Mouse (Mus musculus) midbrain, embryonic 13.5 days (tissue): Measurements from ENCODE around the gene Mrpl51. TPM values are rescaled to one million over a fixed set of nuclear protein-coding genes. Genes with fewer than 3 reads are reported as not detected.

Source experiments
- ATAC-seq: fragments of 200-750 bp; cut with Nextera tagmentation; 2 replicates; pipeline ENCODE4 v1.8.0; 2017; ENCODE audit warnings: mild to moderate bottlenecking, moderate TSS enrichment, moderate library complexity
- H3K27ac ChIP-seq: fragments of 300-500 bp; sonication (generic); 2 replicates; pipeline ENCODE4 v1.5.1; 2015; ENCODE audit warnings: inconsistent platforms, mild to moderate bottlenecking, moderate library complexity
- H3K27me3 ChIP-seq: fragments of 300-500 bp; sonication (generic); 2 replicates; pipeline ENCODE4 v1.6.1; 2015; ENCODE audit warnings: mild to moderate bottlenecking, inconsistent platforms
- H3K36me3 ChIP-seq: fragments of 300-500 bp; sonication (generic); 2 replicates; pipeline ENCODE4 v1.6.1; 2015; ENCODE audit warnings: mild to moderate bottlenecking, inconsistent platforms
- H3K4me1 ChIP-seq: fragments of 300-500 bp; sonication (generic); replicated peaks from 2 replicates; pipeline ENCODE4 v1.6.1; 2015; ENCODE audit warnings: inconsistent platforms
- H3K4me2 ChIP-seq: fragments of 300-500 bp; sonication (generic); replicated peaks from 2 replicates; pipeline ENCODE4 v1.6.1; 2015; ENCODE audit warnings: moderate library complexity, mild to moderate bottlenecking, inconsistent platforms
- H3K4me3 ChIP-seq: fragments of 300-500 bp; sonication (generic); replicated peaks from 2 replicates; pipeline ENCODE4 v1.5.1; 2015; ENCODE audit warnings: mild to moderate bottlenecking, inconsistent platforms
- H3K9ac ChIP-seq: fragments of 300-500 bp; sonication (generic); replicated peaks from 2 replicates; pipeline ENCODE4 v1.6.1; 2015; ENCODE audit warnings: mild to moderate bottlenecking, inconsistent platforms
- H3K9me3 ChIP-seq: fragments of 300-500 bp; sonication (generic); 2 replicates; pipeline ENCODE4 v1.6.1; 2016; ENCODE audit warnings: mild to moderate bottlenecking, inconsistent platforms
- WGBS: fragments of 180-500 bp; shearing (Covaris S2); methylation state at CpG from one replicate; pipeline ENCODE4 v1.1.7; 2015; 5-methylcytosine and 5-hydroxymethylcytosine counted together
- polyA plus RNA-seq: library from polyadenylated mRNA; unstranded; fragments of >200 nt; fragmentation: Nextera tagmentation; extraction: Ambion mirVana; gene quantifications from 2 replicates; pipeline ENCODE4 v1.2.1, GENCODE M21; 2015

Mrpl51 gene
- polyA plus RNA-seq, 1 experiment from 2014 or later, result 165 TPM

DNA sequence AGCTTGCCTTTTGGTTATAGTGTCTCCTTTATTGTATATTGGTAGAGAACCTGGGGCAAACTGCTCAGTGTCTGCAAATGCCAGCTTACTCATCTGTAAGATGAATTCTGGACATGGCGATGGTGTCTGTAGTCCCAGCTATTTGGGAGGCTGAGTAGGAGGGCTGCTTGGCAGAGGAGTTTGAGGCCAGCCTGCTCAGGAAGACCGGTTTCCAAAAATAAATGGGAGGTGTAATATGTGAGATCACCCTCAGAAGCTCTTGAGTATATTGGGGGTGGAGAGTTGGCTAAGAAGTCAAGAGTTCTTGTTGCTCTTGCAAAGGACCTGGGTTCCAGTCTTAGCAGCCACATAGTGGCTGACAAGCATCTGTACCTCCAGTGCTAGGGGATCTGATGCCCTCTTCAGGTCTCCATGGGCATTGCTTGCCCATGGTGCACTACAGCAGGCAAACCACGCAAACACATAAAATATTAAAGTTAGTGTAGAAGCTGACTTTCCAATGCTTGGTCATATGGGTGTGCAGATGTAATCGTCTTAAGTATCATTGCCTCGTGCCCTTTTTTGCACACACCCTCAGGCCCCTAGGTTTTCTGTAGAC, 34.0 kb downstream of the Mrpl51 start:
- no peak overlapping the region for H3K27ac ChIP-seq
- WGBS, result 90% methylated on average over 5 of the region's 5 CpGs
- no peak overlapping the region for H3K9ac ChIP-seq
- no peak overlapping the region for H3K4me2 ChIP-seq
- H3K4me1 ChIP-seq, result peaks cover 3% of the 10 kb centered on the region; the same call in 1 of the 2 replicates
- H3K4me3 ChIP-seq, result no peak overlapping the region
- no peaks in the 10 kb centered on the region for H3K9me3 ChIP-seq
- ATAC-seq, result no peak
- peaks cover 10% of the 10 kb centered on the region for H3K36me3 ChIP-seq
- H3K27me3 ChIP-seq, result no peaks in the 10 kb centered on the region

DNA sequence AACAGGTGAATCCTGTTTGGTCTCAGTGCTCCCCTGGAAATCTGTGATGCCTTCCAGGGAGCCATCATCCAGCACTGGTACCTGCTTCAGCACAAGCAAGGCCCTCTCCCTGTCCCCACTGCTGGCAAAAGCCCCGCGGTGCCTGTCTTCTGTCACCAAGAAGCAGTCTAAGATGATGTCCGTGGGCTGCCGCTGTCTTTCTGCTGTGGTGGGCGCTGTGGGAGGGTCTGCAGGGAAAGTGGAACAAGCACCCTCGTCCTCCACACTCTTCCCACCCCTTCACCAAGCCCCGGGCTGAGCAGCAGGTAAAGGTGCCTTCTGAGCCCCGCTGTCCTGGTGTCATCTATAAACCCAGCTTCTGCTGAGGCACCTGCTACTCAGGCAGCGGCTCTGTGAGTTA, 39.0 kb downstream of the Mrpl51 start:
- no peaks in the 10 kb centered on the region for H3K9me3 ChIP-seq
- no peaks in the 10 kb centered on the region for H3K36me3 ChIP-seq
- 69% methylated on average over 9 of the region's 9 CpGs for WGBS
- H3K4me1 ChIP-seq, result peaks cover 17% of the 10 kb centered on the region
- no peak overlapping the region for H3K4me3 ChIP-seq
- 0 out of 2 replicates have a peak overlapping the region, but pooled peaks have one; percentile 19 for H3K27ac ChIP-seq
- peak overlapping the region; percentile 64 for H3K4me2 ChIP-seq
- peak; percentile 7; the same call in 1 of the 2 replicates for ATAC-seq
- no peak overlapping the region for H3K9ac ChIP-seq
- H3K27me3 ChIP-seq, result no peaks in the 10 kb centered on the region

DNA sequence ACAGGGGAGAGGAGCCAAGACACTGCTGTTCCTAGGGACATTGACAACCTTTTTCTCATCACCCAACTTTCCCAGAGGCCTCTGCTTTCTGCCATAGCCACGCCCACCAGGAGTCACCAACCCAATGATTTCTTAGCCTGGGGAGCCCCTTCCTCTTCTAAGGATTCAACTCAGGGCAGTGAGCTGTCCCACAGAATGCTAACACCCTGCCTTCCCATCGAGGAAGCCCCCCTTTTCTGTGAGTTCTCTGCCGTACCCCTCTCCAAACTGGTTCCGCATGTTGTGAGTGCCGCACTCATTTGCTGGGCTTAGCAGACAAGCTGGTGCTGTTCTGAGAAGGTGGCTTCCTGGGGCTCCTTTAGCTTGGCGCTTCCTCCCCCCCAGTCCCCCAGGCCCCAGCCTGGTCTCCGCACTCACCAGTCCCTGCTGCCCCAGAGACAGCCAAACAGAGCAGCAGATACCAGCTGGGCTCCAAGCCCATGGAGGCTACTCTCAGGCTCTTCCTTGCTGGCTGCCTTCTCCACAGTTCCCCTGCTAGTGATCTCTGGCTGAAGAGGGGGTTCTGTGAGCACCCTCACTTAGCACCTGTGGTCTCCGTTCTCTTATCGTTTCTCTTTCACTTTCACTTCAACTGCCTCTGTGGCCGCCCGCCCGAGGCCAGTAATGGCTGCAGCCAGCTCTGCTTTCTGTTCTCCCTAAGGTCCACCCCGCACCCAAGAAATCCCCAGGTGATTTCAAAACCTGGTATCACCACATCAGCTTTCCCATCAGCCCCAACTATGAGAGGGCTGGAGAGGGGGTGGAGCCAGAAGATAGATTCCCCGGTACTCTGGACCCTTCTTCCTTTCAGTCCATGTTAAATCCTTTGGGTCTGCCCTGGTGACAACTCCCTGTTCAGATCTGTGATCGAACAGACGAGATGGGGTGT, 39.8 kb downstream of the Mrpl51 start, which contains the start of gene Tapbpl:
Gene Tapbpl, minus strand, starts transcription at position 744 of the 928 bp plus-strand sequence.
- Histone ChIP-seq H3K9ac (peak within 1 kb of the TSS; percentile 68), H3K36me3 (no peaks in the 10 kb centered on the region), H3K4me3 (peak within 1 kb of the TSS; percentile 38), H3K4me2 (peak within 1 kb of the TSS; percentile 64), H3K4me1 (peaks cover 17% of the 10 kb centered on the region), H3K9me3 (no peaks in the 10 kb centered on the region), H3K27ac (0 out of 2 replicates have a peak within 1 kb of the TSS, but pooled peaks have one; percentile 19), H3K27me3 (no peaks in the 10 kb centered on the region)
- 14% methylated on average over 16 of the region's 16 CpGs for WGBS
- ATAC-seq, result peak; percentile 83

DNA sequence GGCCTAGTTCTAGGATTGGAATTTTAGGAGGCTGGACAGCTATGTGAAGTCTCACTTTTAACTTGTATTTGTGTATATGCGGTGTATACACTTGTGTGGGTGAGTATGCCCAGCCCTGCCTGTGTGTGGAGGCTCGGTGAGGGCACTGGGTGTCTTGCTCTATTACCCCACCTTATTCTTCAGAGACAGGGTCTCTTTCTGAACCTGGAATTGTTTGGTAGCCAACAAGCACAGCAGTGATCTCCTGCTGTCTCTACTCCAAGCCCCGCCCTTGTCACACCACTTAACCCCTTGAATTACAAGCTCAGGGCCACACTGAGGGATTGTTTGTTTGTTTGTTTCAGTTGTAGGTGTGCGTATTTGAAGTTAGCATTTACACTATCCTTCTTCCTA, 40.4 kb downstream of the Mrpl51 start:
- Histone ChIP-seq H3K36me3 (no peaks in the 10 kb centered on the region), H3K9me3 (no peaks in the 10 kb centered on the region), H3K4me3 (peak overlapping the region; percentile 38), H3K4me2 (peak overlapping the region; percentile 64), H3K9ac (0 out of 2 replicates have a peak overlapping the region, but pooled peaks have one; percentile 68), H3K27ac (no peak overlapping the region), H3K27me3 (no peaks in the 10 kb centered on the region), H3K4me1 (peaks cover 17% of the 10 kb centered on the region)
- 69% methylated on average over 4 of the region's 4 CpGs for WGBS
- peak; percentile 7; the same call in 1 of the 2 replicates for ATAC-seq

DNA sequence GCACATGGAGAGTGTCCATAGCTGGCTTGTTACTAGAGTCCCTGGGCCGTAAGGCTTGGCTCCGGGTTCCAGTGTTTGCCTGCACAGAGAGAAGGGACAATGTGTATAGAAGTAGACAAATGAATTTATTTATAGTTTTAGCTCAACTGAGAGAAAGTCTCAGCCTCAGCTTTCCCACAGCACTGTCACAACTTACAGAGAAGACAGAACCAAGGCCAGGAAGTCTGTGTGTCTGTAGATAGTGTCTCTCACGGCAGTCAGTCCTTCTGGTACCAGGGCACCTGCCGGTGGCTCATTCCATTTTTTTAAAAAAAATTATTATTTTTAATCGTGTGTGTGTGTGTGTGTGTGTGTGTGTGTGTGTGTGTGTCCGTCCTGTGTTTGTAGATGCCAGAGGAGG, 40.9 kb downstream of the Mrpl51 start:
- H3K27ac ChIP-seq, result no peak overlapping the region
- H3K27me3 ChIP-seq, result no peaks in the 10 kb centered on the region
- H3K4me2 ChIP-seq, result no peak overlapping the region
- no peak overlapping the region for H3K9ac ChIP-seq
- no peak for ATAC-seq
- H3K36me3 ChIP-seq, result no peaks in the 10 kb centered on the region
- WGBS, result 80% methylated on average over 6 of the region's 6 CpGs
- H3K4me3 ChIP-seq, result no peak overlapping the region
- peaks cover 17% of the 10 kb centered on the region for H3K4me1 ChIP-seq
- no peaks in the 10 kb centered on the region for H3K9me3 ChIP-seq

DNA sequence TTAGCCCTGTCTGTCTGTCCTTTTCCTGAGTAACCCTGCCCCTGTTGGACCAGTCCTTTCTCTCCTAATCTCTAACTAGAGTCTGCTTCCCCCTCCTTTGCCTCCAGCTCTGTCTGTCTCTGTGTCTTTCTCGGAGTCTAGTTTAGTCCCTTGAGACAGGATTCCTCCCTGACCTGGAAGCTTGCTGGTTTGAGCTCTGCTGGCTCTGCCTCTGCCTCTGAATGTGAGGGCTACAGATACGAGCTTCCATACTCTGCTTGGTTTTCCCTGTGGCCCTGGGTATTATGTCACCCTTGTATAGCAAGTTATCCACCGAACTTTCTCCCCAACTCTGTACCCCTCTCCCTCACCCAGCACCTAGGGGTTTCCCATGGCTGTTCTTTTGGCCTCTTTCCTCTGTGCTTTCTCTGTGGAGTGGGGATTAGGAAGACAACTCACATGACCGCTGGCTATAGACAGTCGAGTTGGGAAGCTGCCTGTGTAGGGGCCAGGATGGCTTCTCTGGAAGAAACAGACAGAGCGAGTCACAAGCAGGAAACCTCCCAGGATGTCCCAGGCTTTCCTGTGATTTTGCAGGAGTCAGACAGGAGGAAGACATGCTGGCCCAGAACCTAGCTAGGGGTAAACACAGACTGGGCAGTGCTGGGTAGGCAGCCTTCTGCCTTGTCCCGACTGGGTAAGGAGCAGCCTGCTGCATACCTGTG, 42.4 kb downstream of the Mrpl51 start:
- H3K27me3 ChIP-seq, result no peaks in the 10 kb centered on the region
- peaks cover 17% of the 10 kb centered on the region for H3K4me1 ChIP-seq
- H3K9ac ChIP-seq, result 0 out of 2 replicates have a peak overlapping the region, but pooled peaks have one; percentile 29
- ATAC-seq, result no peak
- no peak overlapping the region for H3K4me3 ChIP-seq
- H3K27ac ChIP-seq, result no peak overlapping the region
- WGBS, result 63% methylated on average over 7 of the region's 7 CpGs
- H3K4me2 ChIP-seq, result no peak overlapping the region
- H3K9me3 ChIP-seq, result no peaks in the 10 kb centered on the region
- no peaks in the 10 kb centered on the region for H3K36me3 ChIP-seq

DNA sequence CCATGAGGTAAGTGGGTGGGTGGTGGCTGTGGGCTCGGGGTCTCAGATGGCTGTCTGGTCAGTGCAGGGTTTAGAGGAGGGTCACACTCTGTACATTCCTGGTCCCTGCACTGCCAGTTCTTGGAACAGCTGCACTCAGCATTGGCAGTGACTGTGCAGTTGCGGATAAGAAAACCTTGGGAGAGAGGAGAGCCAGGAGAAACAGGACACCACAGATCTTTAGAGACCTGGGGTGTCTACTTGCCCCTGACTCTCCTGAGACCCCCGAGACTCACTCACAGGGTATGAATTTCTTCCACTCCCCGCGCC, 42.9 kb downstream of the Mrpl51 start:
- no peak overlapping the region for H3K4me2 ChIP-seq
- H3K4me1 ChIP-seq, result peaks cover 17% of the 10 kb centered on the region
- no peak overlapping the region for H3K9ac ChIP-seq
- ATAC-seq, result no peak
- 86% methylated on average over 5 of the region's 5 CpGs for WGBS
- H3K27ac ChIP-seq, result no peak overlapping the region; the same call in 1 of the 2 replicates
- H3K4me3 ChIP-seq, result no peak overlapping the region
- H3K27me3 ChIP-seq, result no peaks in the 10 kb centered on the region
- H3K36me3 ChIP-seq, result no peaks in the 10 kb centered on the region
- H3K9me3 ChIP-seq, result no peaks in the 10 kb centered on the region

DNA sequence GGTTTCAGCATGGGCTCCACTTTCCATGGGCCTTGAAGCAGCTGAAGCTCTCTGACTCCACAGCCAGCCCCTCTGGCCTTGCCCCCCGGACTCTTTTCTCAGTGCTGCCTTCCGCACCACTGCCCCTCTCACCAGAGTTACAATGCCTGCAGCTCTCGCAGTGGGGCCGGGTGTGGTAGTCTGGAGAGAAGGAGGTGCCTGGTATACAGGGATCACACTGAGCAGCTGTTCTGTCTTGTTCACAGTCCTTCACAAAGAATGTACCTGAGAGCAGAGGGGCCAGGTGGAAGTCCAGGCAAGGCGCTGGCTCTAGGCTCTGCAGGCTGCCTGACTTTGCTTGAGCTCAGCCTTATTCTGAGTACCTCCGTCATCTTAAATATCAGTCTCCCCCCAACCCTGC, 44.7 kb downstream of the Mrpl51 start:
- H3K4me3 ChIP-seq, result no peak overlapping the region
- H3K27ac ChIP-seq, result no peak overlapping the region
- H3K9me3 ChIP-seq, result no peaks in the 10 kb centered on the region
- H3K27me3 ChIP-seq, result no peaks in the 10 kb centered on the region
- no peak overlapping the region for H3K9ac ChIP-seq
- H3K4me2 ChIP-seq, result no peak overlapping the region
- 55% methylated on average over 6 of the region's 6 CpGs for whole genome bisulfite sequencing
- no peaks in the 10 kb centered on the region for H3K36me3 ChIP-seq
- no peak for ATAC-seq
- H3K4me1 ChIP-seq, result peaks cover 8% of the 10 kb centered on the region

DNA sequence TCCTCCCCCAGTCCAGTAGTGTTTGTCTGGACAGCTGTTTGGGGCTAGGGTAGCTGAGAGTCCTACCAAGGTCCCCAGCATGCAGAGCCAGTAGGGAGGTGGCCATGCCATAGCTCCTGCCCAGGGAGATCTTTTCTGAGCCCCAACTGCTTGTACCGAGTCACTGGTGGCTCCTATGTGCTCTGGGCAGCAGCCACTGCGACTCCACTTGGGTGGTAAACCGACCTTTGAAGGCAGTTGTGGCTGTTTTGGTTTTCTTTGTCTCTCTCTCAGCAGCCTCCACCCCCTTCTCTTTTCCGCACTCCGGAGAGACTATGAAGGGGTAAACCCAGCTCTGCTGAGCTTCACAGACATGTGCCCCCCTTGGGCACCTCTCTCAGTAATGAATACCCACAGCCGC, 45.2 kb downstream of the Mrpl51 start, which contains the start of gene Cd27:
Gene Cd27, minus strand, starts transcription at position 229 of the 400 bp plus-strand sequence.
- ATAC-seq, result no peak
- H3K9ac ChIP-seq, result no peak within 1 kb of the TSS

DNA sequence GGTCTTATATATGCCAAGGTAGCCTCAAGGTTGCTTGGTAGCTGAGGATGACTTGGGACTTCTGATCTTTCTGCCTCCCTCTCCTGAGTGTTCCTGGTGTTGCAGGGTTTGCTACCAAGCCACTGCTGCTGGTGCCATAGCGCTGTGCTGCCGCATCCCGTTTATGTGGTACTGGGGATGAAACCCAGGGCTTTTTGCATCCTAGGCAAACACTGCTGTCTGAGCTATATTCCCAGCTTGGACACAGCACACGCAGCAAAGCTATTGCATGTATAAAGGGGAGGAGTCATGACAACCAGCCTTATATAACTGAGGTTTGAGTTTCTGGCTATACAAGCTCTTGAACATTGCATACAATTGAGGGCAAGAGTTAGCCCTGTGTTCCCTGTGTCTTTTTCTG, 45.8 kb downstream of the Mrpl51 start:
- H3K36me3 ChIP-seq, result no peaks in the 10 kb centered on the region
- H3K27ac ChIP-seq, result no peak overlapping the region
- H3K4me1 ChIP-seq, result no peaks in the 10 kb centered on the region
- no peaks in the 10 kb centered on the region for H3K9me3 ChIP-seq
- H3K4me3 ChIP-seq, result no peak overlapping the region
- no peak overlapping the region for H3K4me2 ChIP-seq
- no peak for ATAC-seq
- H3K27me3 ChIP-seq, result no peaks in the 10 kb centered on the region
- WGBS, result 88% methylated on average over 4 of the region's 4 CpGs
- H3K9ac ChIP-seq, result no peak overlapping the region

More for the DNA sequence above, 45.2 kb downstream of the Mrpl51 start, which contains the start of gene Cd27:
- Histone ChIP-seq H3K4me1 (peaks cover 4% of the 10 kb centered on the region), H3K36me3 (no peaks in the 10 kb centered on the region), H3K27me3 (no peaks in the 10 kb centered on the region), H3K9me3 (no peaks in the 10 kb centered on the region), H3K4me3 (no peak within 1 kb of the TSS), H3K27ac (no peak within 1 kb of the TSS), H3K4me2 (no peak within 1 kb of the TSS)
- 27% methylated on average over 6 of the region's 6 CpGs for WGBS

DNA sequence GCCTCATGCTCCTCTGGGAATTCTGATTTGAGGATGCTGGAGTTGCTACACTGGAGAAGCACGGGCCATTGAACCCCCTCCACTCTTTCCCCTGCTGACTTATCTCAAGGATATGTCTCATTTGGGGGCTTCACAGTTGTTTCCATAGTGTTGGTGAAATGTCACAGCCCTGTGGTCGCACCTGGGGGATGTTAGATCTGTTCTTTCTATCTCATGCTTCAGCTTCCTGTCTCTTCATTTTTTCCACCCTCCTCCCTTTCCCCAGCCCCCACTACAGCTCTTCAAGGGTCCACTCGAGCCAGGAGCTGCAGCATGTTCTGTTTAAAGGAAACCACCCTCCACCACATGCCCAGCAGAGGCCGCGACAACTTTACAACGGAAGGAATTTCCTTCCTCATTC, 46.8 kb downstream of the Mrpl51 start:
- no peak overlapping the region for H3K4me2 ChIP-seq
- 86% methylated on average over 6 of the region's 6 CpGs for WGBS
- no peaks in the 10 kb centered on the region for H3K4me1 ChIP-seq
- H3K36me3 ChIP-seq, result no peaks in the 10 kb centered on the region
- no peaks in the 10 kb centered on the region for H3K9me3 ChIP-seq
- no peak overlapping the region for H3K9ac ChIP-seq
- H3K4me3 ChIP-seq, result no peak overlapping the region
- no peaks in the 10 kb centered on the region for H3K27me3 ChIP-seq
- no peak overlapping the region for H3K27ac ChIP-seq
- ATAC-seq, result no peak

DNA sequence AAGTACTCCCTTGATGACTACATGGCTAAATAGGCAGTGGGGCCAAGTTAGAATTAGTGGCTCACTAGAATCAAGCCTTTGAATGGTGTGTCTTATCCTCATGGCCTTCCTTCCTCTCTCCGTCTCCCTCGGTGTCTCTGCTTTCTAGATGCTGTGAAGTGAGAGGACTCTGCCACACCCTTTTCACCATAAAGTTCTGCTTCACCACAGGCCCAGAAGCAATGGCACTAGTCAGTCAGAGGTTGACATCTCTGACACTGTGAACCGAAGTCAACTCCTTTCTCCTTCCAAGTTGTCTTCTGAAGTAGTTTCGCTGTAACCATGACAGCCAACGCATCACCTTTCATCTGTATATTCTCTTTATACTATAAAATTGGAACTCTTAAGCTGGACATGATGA, 47.9 kb downstream of the Mrpl51 start:
- 94% methylated on average over 5 of the region's 5 CpGs for WGBS
- H3K27me3 ChIP-seq, result no peaks in the 10 kb centered on the region
- no peaks in the 10 kb centered on the region for H3K36me3 ChIP-seq
- no peaks in the 10 kb centered on the region for H3K9me3 ChIP-seq
- no peak overlapping the region for H3K9ac ChIP-seq
- ATAC-seq, result no peak
- no peak overlapping the region for H3K27ac ChIP-seq
- no peak overlapping the region for H3K4me2 ChIP-seq
- no peaks in the 10 kb centered on the region for H3K4me1 ChIP-seq
- H3K4me3 ChIP-seq, result no peak overlapping the region
